ENCODE assay signal across 7 mouse cellular contexts in the genomic region with DNA sequence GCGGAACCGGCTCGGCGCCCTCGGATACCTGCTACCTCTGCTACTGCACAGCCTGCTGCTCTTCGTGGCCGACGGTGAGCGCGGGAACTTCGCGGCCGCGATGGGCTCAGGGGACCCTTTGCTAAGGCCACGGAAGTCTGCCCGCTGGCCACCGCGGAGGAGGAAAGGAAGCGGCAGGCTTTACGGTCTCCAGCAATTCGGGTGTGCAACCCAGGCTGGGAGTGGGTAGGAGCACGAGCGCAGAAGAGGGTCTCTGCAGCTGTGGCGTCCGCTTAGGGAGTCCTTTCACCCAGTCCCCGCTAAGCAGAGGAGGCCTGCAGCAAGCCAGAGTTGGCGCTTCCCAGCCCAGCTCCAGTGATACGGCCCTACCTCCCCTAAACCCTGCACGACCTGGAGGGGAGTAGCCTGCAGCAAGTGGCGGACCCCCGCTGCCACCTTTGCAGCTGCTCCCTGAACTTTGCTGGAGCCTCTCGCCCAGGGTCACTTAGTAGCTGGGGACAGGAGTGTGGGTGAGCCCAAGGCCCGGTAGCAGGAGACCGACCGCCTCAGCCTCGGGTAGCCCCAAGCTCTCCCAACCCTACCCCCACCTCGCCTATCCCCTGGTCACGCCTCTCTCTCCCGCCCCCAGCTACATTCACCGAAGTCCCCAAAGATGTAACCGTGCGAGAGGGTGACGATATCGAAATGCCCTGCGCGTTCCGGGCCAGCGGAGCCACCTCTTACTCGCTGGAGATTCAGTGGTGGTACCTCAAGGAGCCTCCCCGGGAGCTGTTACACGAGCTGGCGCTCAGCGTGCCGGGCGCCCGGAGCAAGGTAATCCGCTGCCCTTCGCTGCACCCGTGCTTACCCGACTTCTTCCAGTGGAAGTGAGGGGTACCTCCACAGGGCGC. TPM values are rescaled to one million over a fixed set of nuclear protein-coding genes. Genes with fewer than 3 reads are reported as not detected.
DNase-seq lines count a peak whose midpoint lies in the region; ATAC-seq and TF ChIP-seq lines count a peak whose summit lies in the region.

No protein-coding gene starts in this region.

- H3K9me3 ChIP-seq in embryonic facial prominence, embryonic 10.5 days = no peaks in the 10 kb centered on the region
- no peaks in the 10 kb centered on the region for H3K9me3 ChIP-seq in heart, embryonic 15.5 days (replicated peaks)
- no peaks in the 10 kb centered on the region for H3K9me3 ChIP-seq in limb, embryonic 14.5 days (ENCODE audit: control insufficient read depth, low read length)

- peak overlapping the region; percentile 75 for H3K4me3 ChIP-seq in embryonic facial prominence, embryonic 10.5 days
- peak overlapping the region; percentile 52 for H3K4me3 ChIP-seq in heart, embryonic 15.5 days
- peak overlapping the region; percentile 56 for H3K4me3 ChIP-seq in limb, embryonic 14.5 days (replicated peaks; ENCODE audit: low read length)

- H3K4me2 ChIP-seq in heart, embryonic 15.5 days = peak overlapping the region; percentile 86
- peak overlapping the region; percentile 89 for H3K4me2 ChIP-seq in limb, embryonic 14.5 days (replicated peaks; ENCODE audit: low read depth, low read length, severe bottlenecking)

- no peak for ATAC-seq in heart, embryonic 15.5 days (replicated peaks; ENCODE audit: insufficient number of reproducible peaks, insufficient read depth, low FRiP score, low read depth)
- ATAC-seq in limb, embryonic 14.5 days (ENCODE audit: low FRiP score, low read depth) = peak; percentile 43

- H3K9ac ChIP-seq in heart, embryonic 15.5 days = peak overlapping the region; percentile 15; the same call in 1 of the 2 replicates
- H3K9ac ChIP-seq in limb, embryonic 14.5 days (ENCODE audit: low read depth, low read length, severe bottlenecking) = peak overlapping the region; percentile 58

- no peak for TF ChIP-seq POLR2A in limb, embryonic 14.5 days (IDR thresholded peaks at IDR 0.05; ENCODE audit: borderline replicate concordance, extremely low read depth, insufficient read depth, insufficient read length)

- peak; percentile 38 to 50 for DNase-seq in layer of hippocampus, postnatal 25 days (ENCODE audit: extremely low spot score in 1 of 2, low spot score in 1 of 2)
- no peak for DNase-seq in layer of hippocampus, adult 11-12 months (ENCODE audit: low spot score)
- DNase-seq in embryonic facial prominence, embryonic 10.5 days (ENCODE audit: low spot score) = peak; percentile 69
- no peak for DNase-seq in limb, embryonic 14.5 days (ENCODE audit: low spot score)
- peak; percentile 41 for DNase-seq in right cerebral cortex, adult 18-20 months
- no peak for DNase-seq in urinary bladder, postnatal 36 days (ENCODE audit: low spot score in 2 of 2)

- under 1% methylated on average over 61 of the region's 61 CpGs for WGBS in embryonic facial prominence, embryonic 10.5 days
- 1% methylated on average over 61 of the region's 61 CpGs for WGBS in heart, embryonic 15.5 days
- under 1% methylated on average over 56 of the region's 61 CpGs for WGBS in limb, embryonic 14.5 days

- H3K4me1 ChIP-seq in embryonic facial prominence, embryonic 10.5 days = peaks cover 37% of the 10 kb centered on the region
- peaks cover 17% of the 10 kb centered on the region for H3K4me1 ChIP-seq in heart, embryonic 15.5 days (replicated peaks)
- no peaks in the 10 kb centered on the region for H3K4me1 ChIP-seq in limb, embryonic 14.5 days (ENCODE audit: control insufficient read depth, insufficient read depth, low read length)

- H3K27me3 ChIP-seq in embryonic facial prominence, embryonic 10.5 days (replicated peaks; ENCODE audit: low read depth, poor library complexity, severe bottlenecking) = peaks cover 89% of the 10 kb centered on the region
- H3K27me3 ChIP-seq in heart, embryonic 15.5 days = peaks cover 82% of the 10 kb centered on the region
- H3K27me3 ChIP-seq in limb, embryonic 14.5 days (ENCODE audit: control insufficient read depth, insufficient read depth, low read length) = peaks cover 73% of the 10 kb centered on the region

- no peaks in the 10 kb centered on the region for H3K36me3 ChIP-seq in embryonic facial prominence, embryonic 10.5 days (replicated peaks)
- H3K36me3 ChIP-seq in heart, embryonic 15.5 days = no peaks in the 10 kb centered on the region
- H3K36me3 ChIP-seq in limb, embryonic 14.5 days (ENCODE audit: control insufficient read depth, insufficient read depth, low read length) = no peaks in the 10 kb centered on the region

- H3K27ac ChIP-seq in embryonic facial prominence, embryonic 10.5 days (replicated peaks) = peak overlapping the region; percentile 80
- no peak overlapping the region for H3K27ac ChIP-seq in heart, embryonic 15.5 days
- H3K27ac ChIP-seq in limb, embryonic 14.5 days (replicated peaks; ENCODE audit: low read depth, low read length) = no peak overlapping the region

RNA-seq across cellular contexts. Expression of a gene that starts 1.5 kb away (rescaled TPM):
- total RNA-seq in layer of hippocampus, postnatal 25 days (2021) = 10 to 100 TPM; 64.7 to 73.7 TPM
- polyA plus RNA-seq in embryonic facial prominence, embryonic 10.5 days (2016; fragmentation: Nextera tagmentation; extraction: Ambion mirVana) = 5.4 and 6.0 TPM in 2 replicates
- polyA plus RNA-seq in heart, embryonic 15.5 days (2015; fragmentation: Nextera tagmentation; extraction: Ambion mirVana) = 0.24 and 0.36 TPM in 2 replicates
- polyA plus RNA-seq in limb, embryonic 14.5 days (2012; rRNA removed) = 69.2 and 109 TPM in 2 replicates
- 13.0 and 13.8 TPM in 2 replicates for polyA plus RNA-seq in limb, embryonic 14.5 days (2014; fragmentation: Nextera tagmentation; extraction: Ambion mirVana)

Comparison
In these comparisons a context has a peak if more than half of its experiments do, and no peak if none do; other contexts are left out.
1. DNase-seq: peak in layer of hippocampus, postnatal 25 days (2 of 2), embryonic facial prominence, embryonic 10.5 days (single experiment) and right cerebral cortex, adult 18-20 months (single experiment); none in layer of hippocampus, adult 11-12 months (single experiment), limb, embryonic 14.5 days (single experiment) and urinary bladder, postnatal 36 days (0 of 2).
2. Peak in every context shown above with its lines, with median percentiles within 50 percentile points of each other: H3K4me3 ChIP-seq.